Mouse (Mus musculus): ENCODE results near the gene Usp8.

The Usp8 gene

GRCm38 (mm10) chr2:126706759-126707437, at the start of gene Usp8:
Gene Usp8 (plus strand): TSS chr2:126707328.
- DNase-seq (ENCODE audit: low spot score) = peak; percentile 98

GRCm38 (mm10) chr2:126663481-126663880, 43.6 kb upstream of the Usp8 start:
- peak; percentile 57 for DNase-seq (ENCODE audit: low spot score)

GRCm38 (mm10) chr2:126665984-126666383, 41.1 kb upstream of the Usp8 start:
- no peak for DNase-seq (ENCODE audit: low spot score)

DNA sequence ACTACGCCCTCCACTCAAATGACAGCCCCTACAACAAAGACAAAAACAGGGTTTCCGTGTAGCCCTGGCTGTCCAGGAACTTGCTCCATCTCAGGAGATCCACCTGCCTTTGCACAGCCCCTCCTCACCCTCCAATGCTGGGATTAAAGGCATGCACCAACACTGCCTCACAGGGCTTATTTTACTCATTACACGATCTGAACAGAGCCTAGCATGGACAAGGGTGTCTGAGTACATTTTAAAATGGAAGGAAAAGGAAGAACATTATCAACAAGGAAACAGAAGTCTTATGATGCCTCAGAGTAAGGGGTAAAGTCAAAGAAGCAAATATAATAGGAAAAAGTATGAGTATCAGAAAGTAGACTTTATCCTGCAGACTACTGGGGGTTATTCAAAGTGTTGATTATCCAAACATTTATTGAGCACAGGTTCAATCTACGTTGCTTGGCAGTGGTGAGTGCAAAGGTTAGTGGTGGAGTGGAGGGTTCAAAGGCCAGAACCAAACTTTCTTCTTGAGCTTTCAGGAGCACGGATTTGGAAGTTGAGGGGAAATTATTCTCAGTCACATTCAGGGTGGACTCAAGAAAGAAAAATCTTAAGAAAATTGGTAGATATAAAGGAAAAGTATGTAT, 38.4 kb upstream of the Usp8 start:
- DNase-seq (ENCODE audit: low spot score) = no peak

DNA sequence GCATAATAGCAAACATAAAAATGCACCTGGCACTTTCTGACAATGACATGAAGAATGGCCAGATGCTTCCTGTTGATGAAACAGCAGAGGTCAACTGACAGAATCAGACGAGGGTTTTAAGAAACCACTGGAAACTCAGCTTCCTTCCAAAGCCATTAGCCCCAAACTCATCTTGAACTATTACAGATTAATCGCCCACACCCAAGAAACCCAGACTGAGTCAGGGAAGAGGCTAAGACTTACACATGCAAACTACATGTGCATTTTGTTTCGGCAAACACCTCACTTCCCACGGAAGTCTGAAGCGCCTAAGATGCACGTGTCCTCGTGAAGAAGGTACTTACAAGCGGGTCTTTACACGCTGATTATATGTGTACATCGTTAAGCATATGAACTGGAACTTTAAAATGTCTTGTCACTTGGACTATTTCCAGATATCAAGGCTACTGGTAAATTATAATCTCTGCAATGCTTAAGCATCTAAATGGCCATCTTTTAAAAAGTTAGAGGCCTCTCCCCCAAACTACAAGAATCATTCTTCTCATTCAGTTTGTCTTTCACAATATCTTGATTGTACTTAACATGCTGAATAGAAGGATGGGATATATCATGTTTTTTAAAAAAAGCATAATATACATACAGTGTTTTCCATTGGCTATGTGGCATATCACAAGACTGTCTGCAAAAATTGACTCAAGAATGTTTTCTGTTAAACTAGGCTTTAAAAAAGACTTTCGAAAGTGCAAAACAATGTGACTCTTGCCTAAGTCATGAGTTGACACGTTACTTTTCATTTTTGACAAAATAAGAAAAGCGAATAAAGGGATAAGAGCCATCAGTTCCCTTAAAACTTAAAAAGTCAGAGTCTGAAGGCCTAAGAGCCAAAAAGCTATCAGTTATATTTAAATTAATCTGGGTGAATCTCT, 33.5 kb upstream of the Usp8 start:
- DNase-seq (ENCODE audit: low spot score) = no peak

DNA sequence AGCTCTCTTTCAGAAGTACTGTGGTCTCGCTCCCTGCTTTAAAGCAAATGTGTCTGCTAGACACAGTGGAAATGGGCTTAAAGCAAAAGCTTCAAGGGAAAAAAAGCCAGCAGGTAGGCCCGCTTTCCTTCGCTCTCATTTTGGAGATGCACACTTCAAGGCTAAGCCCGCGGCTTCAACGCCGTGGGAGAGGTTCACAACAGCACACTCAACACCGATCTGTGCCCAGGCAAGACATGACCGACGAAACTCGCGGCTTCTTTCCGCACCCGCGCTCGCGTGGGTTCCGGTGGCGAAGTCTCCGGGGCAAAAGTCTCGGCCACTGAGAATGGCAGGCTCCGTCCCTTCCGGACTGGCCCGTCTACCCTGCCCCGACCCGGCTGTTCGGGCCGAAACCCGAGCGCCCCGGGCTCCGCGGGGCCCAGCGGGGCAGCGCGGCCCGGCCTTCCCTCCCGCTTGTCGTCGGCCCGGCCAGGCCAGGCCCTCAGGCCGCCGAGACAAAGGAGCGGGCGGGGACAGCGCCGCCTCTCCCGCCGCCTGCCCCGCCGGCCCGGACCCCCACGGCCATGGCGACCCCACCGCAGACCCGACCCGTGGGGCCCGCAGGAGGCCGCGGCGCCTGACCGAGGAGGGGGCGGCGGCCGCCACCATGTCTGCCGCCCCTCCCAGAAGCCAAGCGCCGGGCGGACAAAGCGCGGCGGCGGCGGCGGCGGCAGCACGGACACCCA, 32.5 kb upstream of the Usp8 start:
- DNase-seq (ENCODE audit: low spot score) = peak; percentile 58

DNA sequence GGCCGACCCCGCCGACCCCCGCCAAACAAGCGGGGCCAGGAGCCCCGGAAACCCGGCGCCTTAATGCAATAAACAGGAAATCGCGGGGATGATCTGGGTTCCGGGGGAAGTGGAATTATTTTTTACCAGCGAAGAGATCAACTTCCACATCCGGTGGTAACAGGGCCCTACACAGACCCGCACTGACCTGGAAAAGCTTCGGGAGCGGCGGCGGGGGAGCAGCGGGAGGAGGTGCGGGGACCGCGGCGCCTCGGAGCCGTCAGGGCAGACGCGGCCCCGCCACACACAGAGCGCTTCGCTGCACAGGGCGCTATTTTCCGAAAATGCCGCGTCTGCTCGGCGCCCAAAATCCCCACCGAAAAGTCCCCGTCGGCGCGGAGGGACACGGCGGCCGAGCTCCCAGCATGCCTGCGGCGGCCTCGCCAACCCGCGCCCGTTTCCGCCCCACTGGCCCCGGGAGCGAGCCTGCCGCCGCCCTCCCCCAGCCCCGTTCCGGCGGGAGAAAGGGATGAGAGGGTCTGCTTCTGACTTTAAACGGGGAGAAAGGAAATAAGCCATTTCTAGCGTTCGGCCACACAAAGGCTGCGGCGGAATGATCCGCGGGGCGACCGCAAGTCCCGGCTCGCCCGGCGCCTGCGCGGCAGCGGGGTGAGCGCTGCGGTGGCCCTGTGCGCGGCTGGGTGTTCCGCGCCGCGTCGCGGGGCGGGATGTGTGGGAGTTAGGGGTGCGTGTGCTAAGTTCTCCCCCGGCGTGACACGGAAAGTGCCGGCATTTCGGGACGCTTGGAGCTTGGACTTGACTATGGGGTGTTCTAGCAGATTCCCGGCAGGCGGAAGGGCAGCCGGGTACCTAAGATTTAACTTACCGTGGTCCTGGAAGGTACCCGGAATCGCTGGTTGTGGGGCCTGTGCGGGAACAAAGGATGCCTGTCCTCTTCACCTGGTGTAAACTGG, 31.7 kb upstream of the Usp8 start:
- DNase-seq (ENCODE audit: low spot score) = peak; percentile 90

- no peak for DNase-seq (ENCODE audit: low spot score)
Measured at GRCm38 (mm10) chr2:126676122-126676515, 31.0 kb upstream of the Usp8 start, which contains the start of gene Gabpb1. Gene Gabpb1 (minus strand): TSS chr2:126676337.

DNA sequence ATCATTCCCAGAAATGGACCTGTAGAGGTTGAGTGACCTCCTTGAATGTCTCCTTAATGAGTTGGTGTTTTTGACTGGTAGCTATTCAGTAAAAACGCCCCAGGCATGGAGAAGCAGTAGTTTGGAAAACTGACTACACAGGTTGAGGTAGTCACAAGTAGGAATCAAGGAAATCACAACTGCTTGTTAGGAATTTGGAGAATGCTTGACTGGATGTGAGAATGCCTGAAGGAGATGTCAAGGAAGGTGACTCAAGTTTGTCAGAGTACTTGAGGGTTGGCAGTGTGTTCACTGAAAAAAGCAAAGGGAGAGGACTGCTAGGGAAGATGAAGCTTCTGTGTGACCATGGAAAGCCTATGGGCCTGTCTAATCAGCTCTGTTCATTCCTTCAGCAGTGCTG, 29.8 kb upstream of the Usp8 start:
- no peak for DNase-seq (ENCODE audit: low spot score)

DNA sequence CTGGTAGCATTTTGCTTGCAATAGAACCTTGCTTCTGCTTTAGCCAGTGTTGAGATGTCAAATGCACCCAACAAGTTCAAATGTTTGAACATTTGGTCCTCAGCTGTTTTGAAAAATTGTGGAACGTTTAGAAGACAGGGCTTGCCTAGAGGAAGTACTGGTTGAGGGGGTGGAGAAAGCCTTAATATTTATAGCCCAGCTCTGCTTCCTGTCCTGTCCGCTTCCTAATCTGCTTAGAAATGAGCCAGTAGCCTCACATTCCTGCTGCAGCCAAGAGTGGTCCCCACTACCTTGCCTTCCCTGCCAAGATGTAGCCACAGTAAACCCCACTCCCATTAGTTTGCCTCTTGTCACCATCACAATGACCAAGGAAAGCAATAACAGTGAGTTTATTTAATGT, 24.8 kb upstream of the Usp8 start:
- DNase-seq (ENCODE audit: low spot score) = no peak

DNA sequence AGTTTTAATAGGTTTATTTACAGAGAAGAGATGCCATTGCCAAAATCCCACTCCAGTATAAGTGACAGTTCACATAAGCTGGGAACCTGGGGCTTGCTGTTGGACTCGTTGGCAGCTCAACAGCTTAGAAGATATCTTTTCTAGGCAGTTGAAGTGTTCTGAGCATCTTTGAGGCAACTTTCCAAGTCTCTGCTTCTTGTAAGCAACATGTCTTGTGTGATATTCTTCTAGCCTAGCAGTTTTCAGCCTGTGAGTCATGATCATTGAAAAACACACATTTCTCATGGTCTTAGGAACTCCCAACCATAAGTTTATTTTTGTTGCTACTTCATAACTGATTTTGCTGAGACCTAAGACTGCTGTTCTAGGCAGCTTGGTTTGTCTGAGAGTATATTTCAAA, 24.2 kb upstream of the Usp8 start:
- DNase-seq (ENCODE audit: low spot score) = no peak

DNA sequence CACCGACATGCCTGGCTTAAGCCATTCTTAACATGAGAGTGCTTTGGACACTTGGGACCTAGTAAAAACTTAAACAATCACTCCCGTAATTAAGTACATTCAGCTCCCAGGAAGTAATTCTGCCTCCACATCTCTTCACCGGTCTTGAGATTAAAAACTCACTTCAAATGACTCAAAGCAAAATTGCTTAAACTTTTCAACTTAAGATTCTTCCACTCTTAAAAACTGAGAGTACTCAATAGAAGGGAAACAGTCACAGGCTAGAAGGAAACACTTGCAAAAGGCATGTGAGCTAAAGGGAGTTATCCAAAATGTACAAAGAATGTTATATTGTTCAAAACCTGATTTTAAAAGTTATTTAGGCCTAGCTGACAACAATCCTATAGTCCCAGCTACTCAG, 15.8 kb upstream of the Usp8 start:
- DNase-seq (ENCODE audit: low spot score) = no peak

GRCm38 (mm10) chr2:126695285-126695684, 11.8 kb upstream of the Usp8 start:
- no peak for DNase-seq (ENCODE audit: low spot score)

DNA sequence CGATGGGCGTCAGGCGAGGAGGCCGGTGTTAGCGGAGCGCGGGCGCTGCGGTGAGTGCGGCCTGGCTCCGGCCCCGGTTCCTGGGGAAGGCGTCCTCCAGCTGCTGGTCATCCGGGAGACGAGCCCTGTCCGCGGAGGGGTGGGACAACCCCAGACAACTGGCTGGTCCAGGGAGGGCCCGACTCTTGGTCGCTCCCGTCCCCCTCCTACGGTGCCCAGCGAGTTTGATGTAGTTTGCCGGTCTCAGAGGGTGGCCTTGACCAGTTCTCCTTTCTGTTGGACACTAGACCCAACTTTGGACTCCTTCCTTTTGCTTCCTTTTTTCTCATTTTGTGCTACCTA, 281 bp downstream of the Usp8 start:
- no peak for DNase-seq (ENCODE audit: low spot score)

DNA sequence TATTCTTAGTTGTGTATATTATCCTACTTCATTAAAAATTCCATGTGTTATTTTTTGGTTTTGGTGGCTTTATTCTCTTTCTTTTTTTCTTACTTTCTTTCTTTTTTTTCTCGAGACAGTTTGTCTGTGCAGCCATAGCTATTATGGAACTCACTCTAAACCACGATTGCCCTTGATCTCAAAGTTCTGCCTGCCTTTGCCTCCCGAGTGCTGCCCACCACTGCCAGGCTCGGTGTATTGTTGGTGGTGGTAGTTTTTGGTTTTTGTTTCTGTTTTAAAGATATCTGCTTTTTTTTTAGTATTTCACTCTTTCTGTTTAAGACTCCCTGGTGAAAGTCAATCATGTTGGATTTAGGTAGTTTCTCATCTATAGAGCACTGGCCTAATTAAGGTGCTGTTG, 1.2 kb downstream of the Usp8 start:
- DNase-seq (ENCODE audit: low spot score) = no peak

DNA sequence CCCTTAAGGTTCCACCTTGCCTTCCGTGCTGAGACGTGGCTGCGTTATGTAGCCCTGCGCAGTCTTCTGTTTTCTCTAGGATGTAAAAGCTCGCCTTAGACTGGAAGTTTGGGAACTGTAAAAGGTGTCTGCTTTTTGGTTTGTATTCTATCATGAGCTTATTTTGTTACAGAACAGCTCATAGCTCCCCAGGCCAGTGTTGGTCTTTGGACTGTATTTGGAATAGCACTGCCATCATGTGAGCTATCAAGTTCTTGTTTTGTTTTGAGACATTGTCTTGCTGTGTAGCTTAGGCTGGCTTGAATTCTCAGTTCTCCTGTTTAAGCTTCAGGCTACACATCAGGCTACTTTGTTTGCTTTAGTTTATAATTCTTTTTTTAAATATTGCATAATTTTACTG, 5.4 kb downstream of the Usp8 start:
- DNase-seq (ENCODE audit: low spot score) = no peak

- DNase-seq (ENCODE audit: low spot score) = no peak
Measured at GRCm38 (mm10) chr2:126712950-126713349, 5.8 kb downstream of the Usp8 start.

DNA sequence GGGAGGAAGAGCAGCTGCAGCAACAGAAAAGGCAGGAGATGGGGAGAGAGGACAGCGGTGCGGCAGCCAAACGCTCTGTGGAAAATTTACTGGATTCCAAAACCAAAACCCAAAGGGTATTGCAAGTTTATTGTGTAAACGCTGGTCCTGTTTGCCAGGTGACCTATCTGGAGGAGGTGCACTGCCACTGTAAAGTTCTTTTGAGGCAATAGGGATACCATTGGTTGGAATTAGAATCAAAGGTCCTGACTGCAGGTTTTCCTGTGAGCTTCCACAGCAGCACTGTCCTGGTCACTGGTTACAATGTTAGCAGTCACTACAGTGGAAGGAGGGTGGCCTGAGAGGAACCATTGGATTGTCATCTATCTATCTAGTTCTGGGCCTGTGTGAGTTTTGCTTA, 22.1 kb downstream of the Usp8 start:
- no peak for DNase-seq (ENCODE audit: low spot score)

- no peak for DNase-seq (ENCODE audit: low spot score)
Measured at GRCm38 (mm10) chr2:126730502-126730901, 23.4 kb downstream of the Usp8 start.

- no peak for DNase-seq (ENCODE audit: low spot score)
Measured at GRCm38 (mm10) chr2:126735339-126736073, 28.4 kb downstream of the Usp8 start.

Measured in retina, embryonic 14.5 days (tissue).